Mouse (Mus musculus): ENCODE data around the gene Sfmbt1. TPM values are rescaled to one million over a fixed set of nuclear protein-coding genes. Genes with fewer than 3 reads are reported as not detected.
"Not testable (repeated sequence)": the region's sequence is repeated elsewhere in the genome, so short reads cannot be mapped to it uniquely, and the experiment has no call there.

Sfmbt1 gene
- total RNA-seq, 2 experiments from 2014 or later: 12.8 to 14.3 TPM

GRCm38 (mm10) chr14:30716051-30716952 is 1.7 kb downstream of the Sfmbt1 start:
- DNase-seq: peak; percentile 68 to 71

GRCm38 (mm10) chr14:30716953-30717285 is 2.3 kb downstream of the Sfmbt1 start:
- DNase-seq: no peak

- not testable (repeated sequence) for DNase-seq
Observed at GRCm38 (mm10) chr14:30718696-30719095, 4.0 kb downstream of the Sfmbt1 start.

DNA sequence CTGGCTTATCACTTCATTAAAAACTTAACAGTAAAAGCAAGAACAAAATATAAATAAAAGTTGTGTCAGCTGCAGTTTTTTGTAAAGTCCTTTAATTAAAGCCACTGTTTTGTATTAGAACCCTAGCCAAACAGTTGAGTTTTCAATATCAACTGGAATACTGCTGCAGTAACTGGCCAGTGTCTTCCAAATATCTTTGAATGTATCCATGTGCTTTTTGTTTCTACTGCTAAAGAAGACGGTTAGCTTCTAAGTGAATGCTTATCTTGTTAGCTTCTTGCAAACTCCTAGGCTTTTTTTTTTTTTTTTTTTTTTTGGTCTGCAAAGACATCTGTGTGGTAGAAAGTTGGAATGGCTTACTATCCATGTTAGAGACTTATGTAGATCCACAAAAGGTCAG is 4.9 kb downstream of the Sfmbt1 start:
- no peak for DNase-seq

GRCm38 (mm10) chr14:30721850-30722249 is 7.2 kb downstream of the Sfmbt1 start:
- no peak for DNase-seq

- DNase-seq: no peak
Observed at GRCm38 (mm10) chr14:30722406-30722805, 7.8 kb downstream of the Sfmbt1 start.

DNA sequence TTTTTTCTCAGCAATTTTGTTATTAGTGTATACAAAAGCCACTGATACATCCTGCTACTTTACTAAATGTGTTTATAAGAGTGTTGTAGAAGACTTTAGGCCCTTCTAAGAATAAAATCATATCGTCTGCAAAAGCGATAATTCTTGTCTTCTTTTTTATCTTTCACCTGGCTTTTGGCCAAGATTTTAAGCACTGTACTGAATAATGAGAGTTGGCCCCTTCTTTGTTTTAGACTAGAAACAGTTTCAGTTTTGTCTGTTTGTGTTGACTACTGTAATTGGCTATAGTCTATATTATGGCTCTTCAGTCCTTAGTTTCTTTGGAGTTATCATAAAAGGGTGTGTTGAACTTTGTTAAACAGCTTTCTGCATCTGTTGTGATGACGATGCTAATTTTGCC is 17.2 kb downstream of the Sfmbt1 start:
- DNase-seq: no peak

GRCm38 (mm10) chr14:30734665-30735064 is 20.0 kb downstream of the Sfmbt1 start:
- no peak for DNase-seq

DNA sequence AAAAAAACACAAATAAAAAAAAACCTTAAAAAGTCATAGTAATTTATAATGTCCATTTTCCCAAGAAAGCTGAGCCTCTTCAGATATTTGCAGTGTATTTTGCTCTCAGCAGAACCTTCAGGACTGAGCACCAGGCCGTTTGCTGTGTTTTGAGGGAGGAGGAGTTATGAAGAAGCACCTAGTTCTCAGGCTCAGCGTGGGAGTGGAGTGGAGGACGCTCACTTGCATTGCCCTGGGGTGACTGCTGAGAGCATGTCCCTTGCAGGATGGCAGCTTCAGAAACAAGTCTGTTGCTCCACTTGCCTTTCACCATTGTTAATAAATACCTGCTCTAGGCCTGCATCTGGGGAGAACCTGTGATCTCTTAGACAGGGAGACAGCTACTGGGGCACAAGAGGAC is 21.2 kb downstream of the Sfmbt1 start:
- DNase-seq: no peak

GRCm38 (mm10) chr14:30736413-30736812 is 21.8 kb downstream of the Sfmbt1 start:
- no peak for DNase-seq

GRCm38 (mm10) chr14:30743891-30744290 is 29.2 kb downstream of the Sfmbt1 start:
- DNase-seq: no peak

DNA sequence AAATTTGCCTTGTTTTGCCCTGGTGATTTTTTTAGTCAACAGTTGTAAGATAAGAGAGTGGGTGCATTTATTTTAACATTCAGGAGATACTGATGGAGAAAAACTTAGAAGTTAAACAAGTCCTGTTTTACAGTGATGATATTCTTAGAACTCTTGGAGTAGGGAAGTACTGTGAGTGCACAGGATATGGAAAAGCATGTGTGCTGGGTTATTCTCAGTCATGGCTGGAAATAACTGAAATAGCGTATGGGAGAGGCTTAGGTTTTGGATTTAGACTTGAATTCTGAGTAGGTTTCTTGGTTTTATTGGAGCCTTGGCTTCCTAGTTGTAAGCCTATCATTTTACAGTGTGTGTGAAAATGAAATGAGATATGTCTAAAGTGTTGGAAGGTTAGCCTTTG is 31.5 kb downstream of the Sfmbt1 start:
- DNase-seq: no peak

- no peak for DNase-seq
Observed at GRCm38 (mm10) chr14:30757239-30757638, 42.6 kb downstream of the Sfmbt1 start.

- peak in 1 of 2 experiments; percentile 18 for DNase-seq
Observed at GRCm38 (mm10) chr14:30761211-30761610, 46.6 kb downstream of the Sfmbt1 start.

DNA sequence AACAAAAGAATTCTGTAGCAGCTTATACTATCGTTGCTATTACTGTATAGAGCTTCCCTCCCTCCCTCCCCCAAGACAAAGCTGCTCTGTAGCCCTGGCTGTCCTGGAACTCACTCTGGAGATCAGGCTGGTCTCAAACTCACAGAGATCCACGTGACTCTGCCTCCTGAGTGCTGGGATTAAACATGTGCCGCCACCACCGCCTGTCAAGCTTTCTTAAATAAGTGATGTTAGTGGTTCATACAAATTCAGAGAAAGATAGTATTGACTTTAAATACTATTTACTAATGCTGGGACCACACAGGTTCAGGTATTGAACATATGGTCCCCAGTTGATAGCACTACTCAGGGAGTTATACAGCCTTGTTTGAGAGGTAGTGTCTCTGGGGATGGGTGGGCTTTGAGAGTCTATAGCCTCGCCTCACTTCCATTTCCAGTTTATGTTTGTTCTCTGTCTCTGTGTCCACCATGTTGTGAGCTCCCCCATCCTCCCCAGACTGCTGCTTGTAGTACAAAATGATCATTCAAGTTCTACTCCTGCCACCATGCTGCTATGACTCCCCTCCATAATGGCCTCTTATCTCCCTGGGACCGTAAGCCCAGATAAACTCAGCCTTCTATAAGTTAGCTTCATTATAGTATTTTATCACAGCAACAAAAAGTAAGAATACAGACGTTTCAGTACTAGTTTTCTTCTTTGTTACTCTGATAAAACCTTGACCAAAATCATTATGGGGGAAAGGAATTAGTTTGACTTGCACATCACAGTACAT is 47.7 kb downstream of the Sfmbt1 start:
- no peak for DNase-seq

DNA sequence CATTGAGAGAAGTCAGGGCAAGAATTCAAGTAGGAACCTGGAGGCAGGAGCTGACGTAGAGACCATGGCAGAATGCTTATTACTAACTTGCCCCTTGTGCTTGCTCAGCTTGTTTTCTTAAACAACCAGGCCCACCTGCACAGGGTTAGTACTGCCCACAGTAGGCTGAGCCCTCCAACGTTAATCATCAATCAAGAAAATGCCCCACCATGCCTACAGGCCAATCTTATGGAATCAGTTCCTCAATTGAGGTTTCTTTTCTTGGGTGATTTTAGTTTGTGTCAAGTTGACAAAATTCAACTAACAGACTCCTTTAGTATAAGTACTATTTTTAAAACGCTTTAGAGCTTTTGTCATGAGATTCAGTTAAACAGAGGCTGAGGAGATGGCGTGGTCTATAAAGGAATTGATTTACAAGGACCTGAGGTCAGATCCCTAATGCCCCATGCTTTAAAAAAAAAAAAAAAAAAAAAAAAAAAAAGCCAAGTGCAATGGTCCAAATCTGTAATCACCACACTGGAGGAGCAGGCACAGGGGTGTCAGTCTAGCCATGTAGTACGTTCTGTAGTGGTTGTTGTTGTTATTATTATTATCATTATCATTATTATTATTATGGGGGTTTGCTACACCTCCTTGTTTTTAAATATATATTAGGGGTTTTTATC is 48.4 kb downstream of the Sfmbt1 start:
- no peak for DNase-seq

- DNase-seq: no peak
Observed at GRCm38 (mm10) chr14:30784614-30785013, 70.0 kb downstream of the Sfmbt1 start.

DNA sequence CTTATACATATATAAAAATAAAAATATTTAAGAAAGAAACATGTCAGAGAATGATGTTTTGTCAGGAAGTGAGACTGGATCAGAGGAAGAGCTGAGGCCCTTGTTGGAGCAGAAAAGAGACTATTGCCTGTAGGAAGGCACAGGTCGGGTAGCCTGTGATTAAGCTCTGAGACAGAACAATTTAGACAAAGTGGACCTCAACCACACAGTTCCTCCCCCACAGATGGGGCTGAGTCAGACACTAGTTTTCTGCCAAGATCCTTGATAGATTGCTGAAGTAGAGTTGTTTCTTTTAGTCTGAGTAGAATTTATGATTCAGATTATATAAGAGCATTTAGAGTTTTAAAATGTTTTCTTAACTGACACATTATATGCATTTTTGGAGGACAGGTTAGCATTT is 74.8 kb downstream of the Sfmbt1 start:
- DNase-seq: no peak

DNA sequence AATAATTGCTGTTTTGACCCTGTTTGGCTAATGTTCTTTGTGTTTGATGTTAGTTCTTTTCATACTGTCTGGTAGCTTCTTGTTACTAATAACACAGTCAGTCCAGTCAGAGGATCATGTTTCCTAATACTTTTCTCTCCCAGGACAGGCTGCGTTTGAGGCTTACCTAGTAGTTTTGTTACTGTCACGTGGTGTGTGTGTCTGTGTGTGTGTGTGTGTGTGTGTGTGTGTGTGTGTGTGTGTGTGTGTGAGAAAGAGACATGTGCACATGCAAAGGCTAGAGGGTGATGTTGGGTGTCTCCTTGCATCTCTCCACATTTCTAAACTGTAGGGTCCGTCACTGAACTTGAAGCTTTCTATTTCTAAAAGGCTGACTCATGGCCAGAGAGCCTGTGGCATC is 78.2 kb downstream of the Sfmbt1 start:
- no peak for DNase-seq

DNA sequence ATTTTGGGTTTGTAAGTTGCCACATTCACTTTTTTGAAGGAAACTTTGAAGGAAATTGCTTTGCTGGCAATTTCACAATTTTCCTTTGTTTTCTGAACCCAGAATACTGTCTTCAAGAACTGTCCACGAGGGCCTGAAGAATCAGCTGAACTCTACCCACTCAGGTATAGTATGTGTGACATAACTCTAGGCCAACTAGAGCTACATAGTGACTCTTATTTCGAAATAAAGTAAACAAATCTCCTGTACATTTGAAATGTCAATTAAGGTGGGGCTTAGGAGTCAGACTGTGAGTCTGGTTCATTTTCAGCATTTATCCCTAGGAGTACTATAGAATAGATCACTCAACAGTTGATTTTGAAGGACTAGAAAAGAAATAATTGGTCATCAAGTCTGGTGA is 87.1 kb downstream of the Sfmbt1 start:
- DNase-seq: no peak

- no peak for DNase-seq
Observed at GRCm38 (mm10) chr14:30821136-30821535, 106.5 kb downstream of the Sfmbt1 start.

- no peak for DNase-seq
Observed at GRCm38 (mm10) chr14:30824456-30824995, 109.9 kb downstream of the Sfmbt1 start.

DNA sequence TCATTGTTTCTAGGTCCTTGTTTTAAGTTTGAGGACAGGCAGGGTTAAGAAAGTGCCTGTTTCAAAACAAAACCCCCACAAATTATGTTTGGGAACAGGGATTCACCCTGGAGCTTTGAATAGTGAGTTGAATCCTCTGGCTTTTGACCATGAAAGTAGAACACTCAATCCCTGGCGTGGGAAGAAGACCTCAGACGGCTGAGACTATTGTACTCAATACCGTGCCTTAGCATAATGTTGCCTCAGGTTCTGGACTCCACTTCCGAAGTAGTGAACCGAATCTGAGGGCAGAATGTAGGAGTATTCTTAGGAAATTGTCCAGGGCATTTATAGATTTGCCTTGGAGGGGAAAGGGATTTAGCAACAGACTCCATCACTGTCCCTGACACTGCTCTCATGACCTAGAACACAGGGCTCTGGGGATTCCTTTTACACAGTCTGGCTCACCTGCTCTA is 110.4 kb downstream of the Sfmbt1 start:
- DNase-seq: no peak
